Mouse (Mus musculus) CH12.LX (cell line): ENCODE results near the gene Mrpl58. TPM values are rescaled to one million over a fixed set of nuclear protein-coding genes. Genes with fewer than 3 reads are reported as not detected.
"Not testable (repeated sequence)": the region's sequence is repeated elsewhere in the genome, so short reads cannot be mapped to it uniquely, and the experiment has no call there.

Source experiments
- DNase-seq: peaks from one replicate; pipeline ENCODE4 v3.0.0-alpha.2; 2013; ENCODE audit errors: extremely low read depth
- H3K27ac ChIP-seq: 2 replicates; pipeline ENCODE4 v1.5.1; 2012; ENCODE audit warnings: low read depth, mild to moderate bottlenecking, control low read depth, moderate library complexity; ENCODE audit not compliant: insufficient read depth
- H3K27me3 ChIP-seq: replicated peaks from 2 replicates; pipeline ENCODE3; 2012; ENCODE audit warnings: inconsistent platforms
- H3K36me3 ChIP-seq, 2 experiments: replicated peaks in 1 of 2; 2 replicates each; pipeline versions ENCODE3 to v1.6.1; 2012; ENCODE audit warnings: inconsistent platforms in 1 of 2, low read length in 1 of 2, mild to moderate bottlenecking in 1 of 2, mixed read lengths in 1 of 2, moderate library complexity in 1 of 2; ENCODE audit not compliant: control insufficient read depth in 1 of 2, insufficient read depth in 1 of 2
- H3K4me1 ChIP-seq, 2 experiments: 2 replicates each; pipeline ENCODE4 v1.6.1; 2012; ENCODE audit warnings: inconsistent platforms in 1 of 2, moderate library complexity in 1 of 2; ENCODE audit not compliant: insufficient read depth in 2 of 2, control insufficient read depth in 1 of 2
- H3K4me2 ChIP-seq: 2 replicates; pipeline ENCODE4 v1.6.1; 2012; ENCODE audit warnings: low read depth, mild to moderate bottlenecking, control low read depth; ENCODE audit not compliant: poor library complexity, insufficient read depth, severe bottlenecking
- H3K4me3 ChIP-seq, 3 experiments: fragments of 150-350 bp in 1 of 3; sonication (generic) in 1 of 3; replicated peaks in 1 of 3; 2 replicates each; pipeline versions ENCODE3 to v1.5.1; 2011 to 2012; ENCODE audit warnings: low read depth in 2 of 3, low read length in 2 of 3, mild to moderate bottlenecking in 2 of 3, moderate library complexity in 2 of 3, control low read depth in 1 of 3, improper control_type of control experiment in 1 of 3, inconsistent platforms in 1 of 3, mixed read lengths in 1 of 3; ENCODE audit not compliant: poor library complexity in 1 of 3
- H3K79me2 ChIP-seq: replicated peaks from 2 replicates; pipeline ENCODE4 v1.6.1; 2012; ENCODE audit warnings: mild to moderate bottlenecking, moderate library complexity; ENCODE audit not compliant: control insufficient read depth, poor library complexity, insufficient read depth, severe bottlenecking; ENCODE audit errors: extremely low read depth
- H3K9ac ChIP-seq: 2 replicates; pipeline ENCODE4 v1.6.1; 2012; ENCODE audit warnings: low read depth, mild to moderate bottlenecking, control low read depth, moderate library complexity; ENCODE audit not compliant: insufficient read depth
- H3K9me3 ChIP-seq: replicated peaks from 2 replicates; pipeline ENCODE3; 2012; ENCODE audit warnings: low read length, inconsistent platforms, mixed read lengths
- BHLHE40 ChIP-seq: IDR thresholded peaks from 2 replicates; pipeline ENCODE4 v1.6.1; 2011; ENCODE audit warnings: mild to moderate bottlenecking, low read depth, low read length, improper control_type of control experiment
- CHD1 ChIP-seq: IDR thresholded peaks from 2 replicates; pipeline ENCODE4 v1.6.1; 2012; ENCODE audit warnings: low read depth, low read length, improper control_type of control experiment, inconsistent platforms
- CTCF ChIP-seq, 2 experiments: IDR thresholded peaks in 1 of 2; conservative IDR thresholded peaks in 1 of 2; 2 replicates each; pipeline ENCODE4 v1.5.1; 2011 to 2012; ENCODE audit warnings: low read depth in 2 of 2, low read length in 2 of 2, improper control_type of control experiment in 1 of 2, inconsistent platforms in 1 of 2, mild to moderate bottlenecking in 1 of 2, moderate library complexity in 1 of 2
- E2F4 ChIP-seq: IDR thresholded peaks from 2 replicates; pipeline ENCODE4 v1.6.1; 2011; ENCODE audit warnings: low read depth, low read length, improper control_type of control experiment; ENCODE audit not compliant: insufficient replicate concordance
- ETS1 ChIP-seq: conservative IDR thresholded peaks from 2 replicates; pipeline ENCODE4 v1.6.1; 2012; ENCODE audit warnings: low read depth, mild to moderate bottlenecking, inconsistent platforms, low read length, improper control_type of control experiment, moderate library complexity
- JUN ChIP-seq: IDR thresholded peaks from 2 replicates; pipeline ENCODE4 v1.6.1; 2011; ENCODE audit warnings: low read depth, mild to moderate bottlenecking, low read length, improper control_type of control experiment, moderate library complexity; ENCODE audit not compliant: insufficient read depth
- JUND ChIP-seq: conservative IDR thresholded peaks from 2 replicates; pipeline ENCODE4 v1.6.1; 2011; ENCODE audit warnings: low read depth, low read length, improper control_type of control experiment
- MAFK ChIP-seq: IDR thresholded peaks from 2 replicates; pipeline ENCODE4 v1.6.1; 2011; ENCODE audit warnings: low read length, improper control_type of control experiment; ENCODE audit not compliant: insufficient replicate concordance
- MXI1 ChIP-seq: IDR thresholded peaks from 2 replicates; pipeline ENCODE4 v1.6.1; 2011; ENCODE audit warnings: mild to moderate bottlenecking, low read depth, low read length, improper control_type of control experiment
- NRF1 ChIP-seq: IDR thresholded peaks from 2 replicates; pipeline ENCODE4 v1.6.1; 2014; ENCODE audit warnings: low read depth, mild to moderate bottlenecking, inconsistent platforms, low read length, improper control_type of control experiment, moderate library complexity
- POLR2AphosphoS2 ChIP-seq: IDR thresholded peaks from 2 replicates; pipeline ENCODE4 v1.6.1; 2011; ENCODE audit warnings: low read depth, low read length, improper control_type of control experiment
- RAD21 ChIP-seq: IDR thresholded peaks from 2 replicates; pipeline ENCODE4 v1.6.1; 2011; ENCODE audit warnings: low read depth, mild to moderate bottlenecking, low read length, improper control_type of control experiment, moderate library complexity
- RCOR1 ChIP-seq: conservative IDR thresholded peaks from 2 replicates; pipeline ENCODE4 v1.6.1; 2012; ENCODE audit warnings: low read depth, mild to moderate bottlenecking, inconsistent platforms, low read length, improper control_type of control experiment
- TBP ChIP-seq: conservative IDR thresholded peaks from 2 replicates; pipeline ENCODE4 v1.6.1; 2011; ENCODE audit warnings: low read depth, low read length, improper control_type of control experiment
- UBTF ChIP-seq: IDR thresholded peaks from 2 replicates; pipeline ENCODE4 v1.6.1; 2012; ENCODE audit warnings: low read depth, mild to moderate bottlenecking, inconsistent platforms, low read length, improper control_type of control experiment, moderate library complexity
- ZC3H11A ChIP-seq: IDR thresholded peaks from 2 replicates; pipeline ENCODE4 v1.6.1; 2012; ENCODE audit warnings: low read depth, mild to moderate bottlenecking, inconsistent platforms, low read length, improper control_type of control experiment
- dilution Hi-C: fragments of 300-500 bp; cut with MboI; formaldehyde crosslinking; loops from 2 replicates; pipeline ENCODE4 v1.14.3; 2020; ENCODE audit warnings: low sequenced_read_pairs; ENCODE audit not compliant: extremely low pct_unique_long_range_greater_than_20kb, extremely low pct_ligation_motif_present
- in situ Hi-C: fragments of 300-500 bp; cut with MboI; formaldehyde crosslinking; loops from 3 replicates; pipeline ENCODE4 v1.14.3; 2019; ENCODE audit warnings: low sequenced_read_pairs, low pct_ligation_motif_present, low pct_unique_long_range_greater_than_20kb, mixed read lengths
- polyA plus RNA-seq: library from polyadenylated mRNA; unstranded; fragments of >175 nt; gene quantifications from 2 replicates; pipeline ENCODE4 v1.2.1, GENCODE M21; 2012; ENCODE audit warnings: low read depth; ENCODE audit not compliant: insufficient read length
- total RNA-seq, 2 experiments: library from RNA; depleted of rRNA; stranded (reverse); fragments of 300-350 nt in 1 of 2; fragments of >200 nt in 1 of 2; gene quantifications; 2 replicates each; pipeline ENCODE4 v1.2.3; 2012 to 2014

Mrpl58 gene
- total and polyA plus RNA-seq, 3 experiments: 113 to 161 (median 157) TPM

GRCm38 (mm10) chr11:115454822-115455221 is 51.3 kb downstream of the Mrpl58 start:
- Histone ChIP-seq H3K4me1 (peaks cover 5 to 24% of the 10 kb centered on the region in 2 experiments; a peak in 3 of 4 replicates), H3K9me3 (peaks cover 20% of the 10 kb centered on the region), H3K27me3 (peaks cover 19% of the 10 kb centered on the region)
- H3K36me3 ChIP-seq, in situ Hi-C loops, H3K27ac ChIP-seq, H3K79me2 ChIP-seq, DNase-seq, dilution Hi-C loops, H3K4me2 ChIP-seq, H3K9ac ChIP-seq, H3K4me3 ChIP-seq: not testable (repeated sequence)

- no peaks in the 10 kb centered on the region for H3K79me2 ChIP-seq
- dilution Hi-C loops: no loop called here
- TF ChIP-seq JUN: no peak
- peak in 1 of 2 experiments; percentile 20; a peak in 1 of 4 replicates for TF ChIP-seq CTCF (conservative IDR thresholded peaks at IDR 0.05 in 1 of 2, IDR thresholded peaks at IDR 0.05 in 1 of 2; ENCODE audit: low read depth in 2 of 2, low read length in 2 of 2)
- TF ChIP-seq POLR2AphosphoS2: no peak
- no peak for TF ChIP-seq RCOR1
- H3K27me3 ChIP-seq: peaks cover 12% of the 10 kb centered on the region
- H3K27ac ChIP-seq: no peak overlapping the region
- no peak overlapping the region for H3K9ac ChIP-seq
- H3K4me3 ChIP-seq: no peak overlapping the region
- in situ Hi-C loops: no loop called here
- no peak for DNase-seq
- peaks cover 5 to 23% of the 10 kb centered on the region in 2 experiments; a peak in 3 of 4 replicates for H3K4me1 ChIP-seq
- H3K4me2 ChIP-seq: no peak overlapping the region
- H3K9me3 ChIP-seq: peaks cover 20% of the 10 kb centered on the region
- H3K36me3 ChIP-seq: no peaks in the 10 kb centered on the region
Measured at GRCm38 (mm10) chr11:115455619-115456018, 52.1 kb downstream of the Mrpl58 start.

GRCm38 (mm10) chr11:115456182-115456581 is 52.6 kb downstream of the Mrpl58 start:
- H3K4me1 ChIP-seq: peaks cover 5 to 23% of the 10 kb centered on the region in 2 experiments; a peak in 3 of 4 replicates
- no peak overlapping the region for H3K4me3 ChIP-seq
- no peak overlapping the region for H3K9ac ChIP-seq
- DNase-seq: no peak
- H3K79me2 ChIP-seq: no peaks in the 10 kb centered on the region
- dilution Hi-C loops: no loop called here
- in situ Hi-C loops: no loop called here
- H3K27ac ChIP-seq: no peak overlapping the region
- H3K27me3 ChIP-seq: peaks cover 12% of the 10 kb centered on the region
- no peak overlapping the region for H3K4me2 ChIP-seq
- no peaks in the 10 kb centered on the region for H3K36me3 ChIP-seq
- TF ChIP-seq NRF1 (no peak), MXI1 (no peak), CHD1 (no peak)
- peaks cover 16% of the 10 kb centered on the region for H3K9me3 ChIP-seq

- Histone ChIP-seq H3K4me2 (no peak overlapping the region; the same call in 1 of the 2 replicates), H3K9me3 (peaks cover 10% of the 10 kb centered on the region), H3K27ac (no peak overlapping the region), H3K79me2 (no peaks in the 10 kb centered on the region), H3K27me3 (peaks cover 14% of the 10 kb centered on the region), H3K36me3 (no peaks in the 10 kb centered on the region), H3K4me3 (no peak overlapping the region)
- in situ Hi-C loops (no loop called here), dilution Hi-C loops (no loop called here)
- no peak for DNase-seq
- no peak for TF ChIP-seq RCOR1
- no peak for TF ChIP-seq ETS1
- no peak for TF ChIP-seq MXI1
- TF ChIP-seq JUND: no peak
- TF ChIP-seq UBTF: no peak
- no peak for TF ChIP-seq TBP
- no peak for TF ChIP-seq BHLHE40
- TF ChIP-seq POLR2AphosphoS2: no peak
- TF ChIP-seq CTCF (conservative IDR thresholded peaks at IDR 0.05 in 1 of 2, IDR thresholded peaks at IDR 0.05 in 1 of 2; ENCODE audit: low read depth in 2 of 2, low read length in 2 of 2): no peak
- TF ChIP-seq MAFK: no peak
- no peak for TF ChIP-seq E2F4
- TF ChIP-seq RAD21: no peak
- TF ChIP-seq ZC3H11A: no peak
- TF ChIP-seq, all 38 proteins: peak for 0
- H3K9ac ChIP-seq: no peak overlapping the region
- peaks cover 5 to 18% of the 10 kb centered on the region in 2 experiments for H3K4me1 ChIP-seq
Measured at GRCm38 (mm10) chr11:115457405-115457804, 53.9 kb downstream of the Mrpl58 start.
